Mouse (Mus musculus): ENCODE results near the gene Tdp1.

GRCm38 (mm10) chr12:99999726-100000125, 115.4 kb downstream of the Tdp1 start:
- no peak for TF ChIP-seq FLI1 (IDR thresholded peaks at IDR 0.05; ENCODE audit: low read length)
- TF ChIP-seq GATA1 (IDR thresholded peaks at IDR 0.05; ENCODE audit: borderline replicate concordance, low read length) = no peak
